In genomic region chr3:119782022-119782945, GRCm38 (mm10) we compare ENCODE assay signal across 8 mouse cellular contexts. TPM values are rescaled to one million over a fixed set of nuclear protein-coding genes. Genes with fewer than 3 reads are reported as not detected.
A peak's percentile ranks its signal among the peaks of the same experiment; 100 is the strongest.
DNase-seq lines count a peak whose midpoint lies in the region; ATAC-seq lines count a peak whose summit lies in the region.

No protein-coding gene starts in this region.

- peak overlapping the region; percentile 99 for H3K27ac ChIP-seq in hindbrain, embryonic 15.5 days (replicated peaks)

- peak; percentile 71 for ATAC-seq in hindbrain, embryonic 15.5 days (ENCODE audit: low FRiP score, low read depth)

- peak overlapping the region; percentile 97 for H3K4me3 ChIP-seq in hindbrain, embryonic 15.5 days

- WGBS in hindbrain, embryonic 15.5 days = under 1% methylated on average over 61 of the region's 63 CpGs

- H3K27me3 ChIP-seq in hindbrain, embryonic 15.5 days = no peaks in the 10 kb centered on the region

- no peaks in the 10 kb centered on the region for H3K9me3 ChIP-seq in hindbrain, embryonic 15.5 days

- H3K36me3 ChIP-seq in hindbrain, embryonic 15.5 days = no peaks in the 10 kb centered on the region

- peak overlapping the region; percentile 100 for H3K9ac ChIP-seq in hindbrain, embryonic 15.5 days

- peak; percentile 67 to 88 for DNase-seq in adrenal gland, adult (ENCODE audit: inconsistent age in 2 of 2, low spot score in 1 of 2)
- DNase-seq in cerebellum, postnatal 4 days (ENCODE audit: low spot score in 2 of 2) = peak; percentile 36 to 53
- peak; percentile 47 to 69 for DNase-seq in frontal cortex, postnatal 36 days (ENCODE audit: low spot score in 2 of 2)
- DNase-seq in left cerebral cortex, adult 11 months (ENCODE audit: low spot score) = peak; percentile 34
- DNase-seq in lung, postnatal 36 days = peak; percentile 56
- DNase-seq in retina, postnatal 7 days (ENCODE audit: low read depth, low spot score) = peak; percentile 41
- DNase-seq in urinary bladder, postnatal 36 days (ENCODE audit: low spot score in 2 of 2) = peak; percentile 36 to 45

- peaks cover 31% of the 10 kb centered on the region for H3K4me1 ChIP-seq in hindbrain, embryonic 15.5 days (replicated peaks)

- peak overlapping the region; percentile 75 for H3K4me2 ChIP-seq in hindbrain, embryonic 15.5 days

RNA-seq across cellular contexts. Expression of gene Ptbp2, which starts 2.0 kb away (rescaled TPM):
- polyA plus RNA-seq in hindbrain, embryonic 15.5 days (2015; fragmentation: Nextera tagmentation; extraction: Ambion mirVana) = 218 and 222 TPM in 2 replicates

Comparison
In these comparisons a context has a peak if more than half of its experiments do, and no peak if none do; other contexts are left out.
1. Peak in every context shown above with its lines: DNase-seq, ATAC-seq, H3K4me3 ChIP-seq and H3K27ac ChIP-seq.